Mouse (Mus musculus) lung, embryonic 16.5 days (tissue): ENCODE measurements around the gene Pdpr. TPM values are rescaled to one million over a fixed set of nuclear protein-coding genes. Genes with fewer than 3 reads are reported as not detected.
A peak's percentile ranks its signal among the peaks of the same experiment; 100 is the strongest.
"Not testable (repeated sequence)": the region's sequence is repeated elsewhere in the genome, so short reads cannot be mapped to it uniquely, and the experiment has no call there.

Experiments
- ATAC-seq: fragments of 200-750 bp; cut with Nextera tagmentation; 2 replicates; pipeline ENCODE4 v1.8.0; 2017; ENCODE audit warnings: low read depth, mild to moderate bottlenecking, moderate library complexity
- H3K27ac ChIP-seq: fragments of 300-500 bp; sonication (generic); 2 replicates; pipeline ENCODE4 v1.5.1; 2014; ENCODE audit warnings: mild to moderate bottlenecking, control low read depth, low read length
- H3K27me3 ChIP-seq: fragments of 300-500 bp; sonication (generic); 2 replicates; pipeline ENCODE4 v1.6.1; 2014; ENCODE audit warnings: low read depth, low read length, mixed read lengths; ENCODE audit not compliant: control insufficient read depth, insufficient read depth
- H3K36me3 ChIP-seq: fragments of 300-500 bp; sonication (generic); 2 replicates; pipeline ENCODE4 v1.6.1; 2014; ENCODE audit warnings: low read length; ENCODE audit not compliant: control insufficient read depth, insufficient read depth
- H3K4me1 ChIP-seq: fragments of 300-500 bp; sonication (generic); replicated peaks from 2 replicates; pipeline ENCODE4 v1.6.1; 2014; ENCODE audit warnings: low read length, mixed read lengths; ENCODE audit not compliant: control insufficient read depth, insufficient read depth
- H3K4me2 ChIP-seq: fragments of 300-500 bp; sonication (generic); 2 replicates; pipeline ENCODE4 v1.6.1; 2014; ENCODE audit warnings: low read depth, low read length, control low read depth
- H3K4me3 ChIP-seq: fragments of 300-500 bp; sonication (generic); 2 replicates; pipeline ENCODE4 v1.5.1; 2014; ENCODE audit warnings: mild to moderate bottlenecking, low read length, control low read depth
- H3K9ac ChIP-seq: fragments of 300-500 bp; sonication (generic); 2 replicates; pipeline ENCODE4 v1.6.1; 2014; ENCODE audit warnings: low read length, control low read depth
- H3K9me3 ChIP-seq: fragments of 300-500 bp; sonication (generic); 2 replicates; pipeline ENCODE4 v1.6.1; 2016; ENCODE audit warnings: low read length; ENCODE audit not compliant: control insufficient read depth
- WGBS: fragments of 180-500 bp; shearing (Covaris S2); extraction: QIAGEN DNeasy Blood & Tissue Kit; methylation state at CpG from one replicate; pipeline ENCODE4 v1.1.7; 2014; 5-methylcytosine and 5-hydroxymethylcytosine counted together
- polyA plus RNA-seq: library from polyadenylated mRNA; unstranded; fragments of >200 nt; fragmentation: Nextera tagmentation; extraction: Ambion mirVana; gene quantifications from 2 replicates; pipeline ENCODE4 v1.2.1, GENCODE M21; 2015

Gene Pdpr
- polyA plus RNA-seq, 1 experiment from 2014 or later: 9.6 TPM

GRCm38 (mm10) chr8:111130756-111131155 is 36.3 kb downstream of the Pdpr start:
- H3K4me1 ChIP-seq: no peaks in the 10 kb centered on the region
- 88% methylated on average over 2 of the region's 2 CpGs for WGBS
- H3K27me3 ChIP-seq: no peaks in the 10 kb centered on the region
- H3K4me3 ChIP-seq: no peak overlapping the region
- ATAC-seq: no peak
- no peak overlapping the region for H3K9ac ChIP-seq
- H3K36me3 ChIP-seq: peaks cover 26% of the 10 kb centered on the region; the same call in 1 of the 2 replicates
- no peak overlapping the region for H3K27ac ChIP-seq
- H3K9me3 ChIP-seq: no peaks in the 10 kb centered on the region
- H3K4me2 ChIP-seq: no peak overlapping the region

GRCm38 (mm10) chr8:111142521-111142920 is 48.1 kb downstream of the Pdpr start:
- Histone ChIP-seq H3K4me3 (no peak overlapping the region), H3K9ac (no peak overlapping the region), H3K27me3 (no peaks in the 10 kb centered on the region), H3K4me2 (no peak overlapping the region), H3K36me3 (peaks cover 3% of the 10 kb centered on the region; the same call in 1 of the 2 replicates), H3K27ac (no peak overlapping the region), H3K9me3 (no peaks in the 10 kb centered on the region), H3K4me1 (peaks cover 3% of the 10 kb centered on the region; the same call in 1 of the 2 replicates)
- no peak for ATAC-seq

GRCm38 (mm10) chr8:111144901-111145459 is 50.5 kb downstream of the Pdpr start:
- not testable (repeated sequence) for H3K27ac ChIP-seq
- ATAC-seq: peak; percentile 62

GRCm38 (mm10) chr8:111145460-111146012 is 51.1 kb downstream of the Pdpr start:
- ATAC-seq: peak; percentile 98
- H3K4me1 ChIP-seq, H3K36me3 ChIP-seq, H3K9me3 ChIP-seq, H3K27me3 ChIP-seq: not testable (repeated sequence)
- H3K4me3 ChIP-seq: peak overlapping the region; percentile 80
- peak overlapping the region; percentile 80 for H3K9ac ChIP-seq
- H3K4me2 ChIP-seq: peak overlapping the region; percentile 91
- WGBS: 0% methylated on average over 60 of the region's 74 CpGs
- H3K27ac ChIP-seq: 0 out of 2 replicates have a peak overlapping the region, but pooled peaks have one; percentile 6

More at GRCm38 (mm10) chr8:111144901-111145459, 50.5 kb downstream of the Pdpr start:
- peak overlapping the region; percentile 70 for H3K9ac ChIP-seq
- H3K36me3 ChIP-seq, H3K27me3 ChIP-seq, H3K4me1 ChIP-seq, H3K9me3 ChIP-seq: not testable (repeated sequence)
- peak overlapping the region; percentile 80 for H3K4me3 ChIP-seq
- under 1% methylated on average over 50 of the region's 63 CpGs for WGBS
- H3K4me2 ChIP-seq: peak overlapping the region; percentile 83

GRCm38 (mm10) chr8:111155721-111156436 is 61.4 kb downstream of the Pdpr start:
- Histone ChIP-seq H3K36me3 (peaks cover 40% of the 10 kb centered on the region), H3K27ac (no peak overlapping the region), H3K27me3 (no peaks in the 10 kb centered on the region), H3K4me1 (no peaks in the 10 kb centered on the region), H3K9me3 (no peaks in the 10 kb centered on the region), H3K4me2 (no peak overlapping the region), H3K4me3 (no peak overlapping the region), H3K9ac (no peak overlapping the region)
- no peak for ATAC-seq
- 90% methylated on average over 8 of the region's 8 CpGs for WGBS

- H3K4me2 ChIP-seq: no peak overlapping the region
- H3K36me3 ChIP-seq: peaks cover 51% of the 10 kb centered on the region
- no peak overlapping the region for H3K9ac ChIP-seq
- H3K27me3 ChIP-seq: no peaks in the 10 kb centered on the region
- WGBS: 45% methylated on average over 14 of the region's 14 CpGs
- ATAC-seq: peak; percentile 61
- no peak overlapping the region for H3K27ac ChIP-seq
- H3K4me3 ChIP-seq: no peak overlapping the region
- no peaks in the 10 kb centered on the region for H3K4me1 ChIP-seq
- no peaks in the 10 kb centered on the region for H3K9me3 ChIP-seq
Observed at GRCm38 (mm10) chr8:111157617-111158016, 63.2 kb downstream of the Pdpr start.

- WGBS: 88% methylated on average over 5 of the region's 5 CpGs
- ATAC-seq: no peak
- no peak overlapping the region for H3K4me2 ChIP-seq
- no peak overlapping the region for H3K9ac ChIP-seq
- H3K27ac ChIP-seq: no peak overlapping the region
- H3K4me1 ChIP-seq: no peaks in the 10 kb centered on the region
- peaks cover 39% of the 10 kb centered on the region for H3K36me3 ChIP-seq
- H3K9me3 ChIP-seq: no peaks in the 10 kb centered on the region
- H3K27me3 ChIP-seq: no peaks in the 10 kb centered on the region
- no peak overlapping the region for H3K4me3 ChIP-seq
Observed at GRCm38 (mm10) chr8:111171661-111172060, 77.2 kb downstream of the Pdpr start.

- 60% methylated on average over 4 of the region's 4 CpGs for WGBS
- no peaks in the 10 kb centered on the region for H3K9me3 ChIP-seq
- H3K4me3 ChIP-seq: no peak overlapping the region
- H3K27me3 ChIP-seq: no peaks in the 10 kb centered on the region
- H3K9ac ChIP-seq: no peak overlapping the region
- peaks cover 29% of the 10 kb centered on the region for H3K36me3 ChIP-seq
- no peak overlapping the region for H3K27ac ChIP-seq
- no peak overlapping the region for H3K4me2 ChIP-seq
- no peak for ATAC-seq
- H3K4me1 ChIP-seq: no peaks in the 10 kb centered on the region
Observed at GRCm38 (mm10) chr8:111185472-111185947, 91.1 kb downstream of the Pdpr start.
